17 mouse cellular contexts compared by ENCODE assay signal in the genomic region with DNA sequence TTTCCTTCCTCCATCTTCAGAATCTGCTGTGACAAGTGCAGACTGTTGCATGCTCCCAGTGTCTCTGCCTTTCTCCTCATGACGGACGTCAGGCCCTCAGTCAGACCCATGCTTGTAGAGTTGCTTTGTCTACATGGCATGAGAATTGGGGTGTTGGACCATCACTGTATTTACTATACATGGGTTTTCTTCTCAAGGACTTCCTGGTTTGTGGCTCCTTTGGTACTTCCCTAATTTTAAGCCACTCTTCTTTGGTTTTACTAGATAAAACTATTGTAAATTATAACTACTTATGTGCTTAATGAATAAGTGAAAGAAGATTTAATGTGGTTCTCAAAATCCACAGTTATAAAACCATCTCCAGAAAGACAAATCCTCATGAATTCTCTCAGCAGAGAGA.
"Had no signal": no experiment of that assay in that cellular context is flagged by ENCODE, and none has a peak within 500 bp of the region (broad histone marks: within the 10 kb centered on the region; RNA-seq: fewer than 3 reads in every experiment).

No protein-coding gene starts in this region.

- H3K27ac ChIP-seq: lung, embryonic 15.5 days; macrophage; midbrain, embryonic 13.5 days; midbrain, embryonic 15.5 days; neural tube, embryonic 12.5 days; stomach, embryonic 15.5 days; stomach, postnatal 0 days had no signal

- DNase-seq: lung, adult 2 months; lung, postnatal 14 days; lung, postnatal 36 days; right cerebral cortex, postnatal 14 days; thymus, adult 2 months; thymus, postnatal 25 days; thymus, postnatal 4 days had no signal

- H3K4me1 ChIP-seq: midbrain, embryonic 15.5 days; neural tube, embryonic 12.5 days; stomach, embryonic 15.5 days had no signal

- H3K9me3 ChIP-seq: lung, embryonic 15.5 days; megakaryocyte, embryonic 14.5 days; midbrain, embryonic 13.5 days; midbrain, embryonic 15.5 days; neural tube, embryonic 12.5 days; stomach, embryonic 15.5 days had no signal

- H3K27me3 ChIP-seq: lung, embryonic 15.5 days; megakaryocyte, embryonic 14.5 days; midbrain, embryonic 13.5 days; midbrain, embryonic 15.5 days; neural tube, embryonic 12.5 days; stomach, embryonic 15.5 days had no signal

- H3K4me2 ChIP-seq: lung, embryonic 15.5 days; midbrain, embryonic 11.5 days; midbrain, embryonic 13.5 days; midbrain, embryonic 15.5 days; neural tube, embryonic 12.5 days; stomach, embryonic 15.5 days had no signal

- ATAC-seq: lung, postnatal 0 days; midbrain, embryonic 13.5 days; midbrain, embryonic 15.5 days had no signal

- H3K36me3 ChIP-seq: midbrain, embryonic 15.5 days had no signal

- H3K4me3 ChIP-seq: lung, embryonic 15.5 days; megakaryocyte, embryonic 14.5 days; midbrain, embryonic 13.5 days; midbrain, embryonic 15.5 days; neural tube, embryonic 12.5 days; stomach, embryonic 15.5 days had no signal

- H3K9ac ChIP-seq: lung, embryonic 15.5 days; midbrain, embryonic 13.5 days; midbrain, embryonic 15.5 days; neural tube, embryonic 12.5 days; stomach, embryonic 15.5 days had no signal
